Mouse (Mus musculus) forebrain, postnatal 0 days (tissue): ENCODE results near the gene Olfr800. TPM values are rescaled to one million over a fixed set of nuclear protein-coding genes. Genes with fewer than 3 reads are reported as not detected.
A peak's percentile ranks its signal among the peaks of the same experiment; 100 is the strongest.

Experiments
- ATAC-seq: fragments of 200-750 bp; cut with Nextera tagmentation; 2 replicates; pipeline ENCODE4 v1.8.0; 2017; ENCODE audit warnings: mild to moderate bottlenecking, moderate library complexity
- DNase-seq: peaks from one replicate; pipeline ENCODE4 v3.0.0-alpha.2; 2015
- H3K27ac ChIP-seq: fragments of 300-500 bp; sonication (generic); 2 replicates; pipeline ENCODE4 v1.5.1; 2014; ENCODE audit warnings: low read depth, mild to moderate bottlenecking, antibody characterized with exemption, low read length, moderate library complexity, mixed read lengths
- H3K27me3 ChIP-seq: fragments of 300-500 bp; sonication (generic); 2 replicates; pipeline ENCODE4 v1.6.1; 2014; ENCODE audit warnings: mild to moderate bottlenecking, low read length, mixed read lengths; ENCODE audit not compliant: insufficient read depth
- H3K36me3 ChIP-seq: fragments of 300-500 bp; sonication (generic); 2 replicates; pipeline ENCODE4 v1.6.1; 2014; ENCODE audit warnings: mild to moderate bottlenecking, moderate library complexity; ENCODE audit not compliant: insufficient read depth
- H3K4me1 ChIP-seq: fragments of 300-500 bp; sonication (generic); 2 replicates; pipeline ENCODE4 v1.6.1; 2014; ENCODE audit warnings: antibody characterized with exemption; ENCODE audit not compliant: insufficient read depth
- H3K4me2 ChIP-seq: fragments of 300-500 bp; sonication (generic); 2 replicates; pipeline ENCODE4 v1.6.1; 2014; ENCODE audit warnings: low read depth, mild to moderate bottlenecking, moderate library complexity
- H3K4me3 ChIP-seq: fragments of 300-500 bp; sonication (generic); 2 replicates; pipeline ENCODE4 v1.5.1; 2014; ENCODE audit warnings: low read depth, low read length, mixed read lengths
- H3K9ac ChIP-seq: fragments of 300-500 bp; sonication (generic); 2 replicates; pipeline ENCODE4 v1.6.1; 2014; ENCODE audit warnings: mild to moderate bottlenecking
- H3K9me3 ChIP-seq: fragments of 300-500 bp; sonication (generic); 2 replicates; pipeline ENCODE4 v1.6.1; 2016; ENCODE audit warnings: low read length
- CTCF ChIP-seq: sonication (generic); IDR thresholded peaks from 2 replicates; pipeline ENCODE4 v1.5.1; 2016; ENCODE audit warnings: antibody characterized with exemption, control low read depth, low read depth
- WGBS: fragments of 180-500 bp; shearing (Covaris S2); extraction: QIAGEN DNeasy Blood & Tissue Kit; methylation state at CpG from one replicate; pipeline ENCODE4 v1.1.7; 2014; 5-methylcytosine and 5-hydroxymethylcytosine counted together
- polyA plus RNA-seq: library from polyadenylated mRNA; unstranded; fragments of >200 nt; fragmentation: Nextera tagmentation; extraction: Ambion mirVana; gene quantifications from 2 replicates; pipeline ENCODE4 v1.2.1, GENCODE M21; 2015
- total RNA-seq: library from RNA; depleted of rRNA; stranded (reverse); fragments of >200 nt; gene quantifications from 2 replicates; pipeline ENCODE4 v1.2.3, GENCODE M21; 2014; rRNA removed

The Olfr800 gene
- total RNA-seq, result 0.31 TPM in 1 of 2 replicates, not detected in the other
- polyA plus RNA-seq, result not detected in 2 replicates

DNA sequence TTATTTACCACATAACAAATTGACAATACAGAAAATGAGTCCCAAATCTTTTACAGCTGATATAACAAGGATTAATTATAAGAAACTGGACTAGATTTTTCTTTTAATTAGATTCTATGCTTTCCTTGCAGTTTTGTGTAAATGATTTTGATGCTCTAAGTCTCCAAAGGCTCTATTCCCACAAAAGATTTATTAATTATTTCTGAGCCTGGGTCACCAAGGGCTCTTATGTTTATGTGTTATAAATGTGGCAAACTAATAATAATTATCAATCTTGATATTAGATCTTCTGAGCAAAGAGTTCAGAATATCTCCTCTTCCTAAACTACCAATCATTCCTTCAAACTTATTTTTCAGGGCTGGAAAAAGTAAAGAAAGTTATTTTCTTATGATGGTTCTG, at the start of gene Olfr800:
TSS of gene Olfr800 (plus strand) at position 301 of the 400 bp plus-strand sequence.
- Histone ChIP-seq H3K9ac (no peak within 1 kb of the TSS), H3K27me3 (no peaks in the 10 kb centered on the region), H3K4me1 (no peaks in the 10 kb centered on the region), H3K4me2 (no peak within 1 kb of the TSS), H3K4me3 (no peak within 1 kb of the TSS), H3K9me3 (no peaks in the 10 kb centered on the region), H3K36me3 (no peaks in the 10 kb centered on the region), H3K27ac (no peak within 1 kb of the TSS)
- TF ChIP-seq CTCF, result no peak
- no peak for DNase-seq
- no peak for ATAC-seq

DNA sequence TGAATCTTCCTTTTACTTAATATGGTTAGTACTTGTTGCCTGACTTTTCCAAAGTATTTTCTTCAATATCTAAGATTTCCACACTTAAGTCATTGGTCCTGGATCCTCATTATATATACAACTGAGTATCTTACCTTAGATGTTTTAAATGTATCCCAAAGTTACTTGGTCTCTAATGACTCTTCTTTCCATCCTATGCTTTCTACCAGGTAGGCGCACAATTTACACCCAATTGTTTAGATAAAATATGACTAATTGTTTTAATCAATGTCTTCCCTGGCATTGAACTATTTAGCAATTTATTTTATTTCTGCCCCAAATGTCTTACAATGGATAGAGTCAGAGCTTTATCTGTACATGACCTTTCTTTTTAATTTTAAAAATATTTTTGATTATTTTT, 45.0 kb upstream of the Olfr800 start, which contains the start of gene Olfr796:
TSS of gene Olfr796 (minus strand) at position 101 of the 400 bp plus-strand sequence.
- no peaks in the 10 kb centered on the region for H3K9me3 ChIP-seq
- no peaks in the 10 kb centered on the region for H3K4me1 ChIP-seq
- H3K4me2 ChIP-seq, result no peak within 1 kb of the TSS
- H3K36me3 ChIP-seq, result no peaks in the 10 kb centered on the region
- DNase-seq (no peak), ATAC-seq (no peak)
- H3K27ac ChIP-seq, result no peak within 1 kb of the TSS
- TF ChIP-seq CTCF, result no peak
- WGBS, result 100% methylated on average over 1 of the region's 1 CpGs
- no peak within 1 kb of the TSS for H3K9ac ChIP-seq
- no peak within 1 kb of the TSS for H3K4me3 ChIP-seq
- H3K27me3 ChIP-seq, result no peaks in the 10 kb centered on the region

DNA sequence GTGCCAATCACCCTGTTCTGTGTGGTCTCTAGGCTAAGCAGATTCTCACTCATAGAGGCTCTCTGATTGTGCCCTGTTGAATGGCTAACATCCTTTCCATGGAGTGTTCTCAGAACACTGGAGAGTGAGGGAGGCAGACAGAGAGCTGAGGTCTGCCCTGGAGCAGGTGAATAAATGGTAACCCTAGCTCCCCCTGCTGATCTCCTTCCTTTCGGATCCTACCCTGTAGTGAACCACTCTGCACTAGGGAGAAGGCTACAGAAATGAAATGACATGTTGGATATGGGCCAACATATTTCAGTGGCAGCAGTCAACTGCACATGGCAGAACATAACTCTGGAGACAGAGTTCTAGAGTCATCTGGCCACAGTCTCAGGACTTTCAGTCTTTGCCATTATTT, 35.8 kb upstream of the Olfr800 start:
- no peak overlapping the region for H3K9ac ChIP-seq
- H3K27me3 ChIP-seq, result no peaks in the 10 kb centered on the region
- no peak overlapping the region for H3K4me3 ChIP-seq
- no peaks in the 10 kb centered on the region for H3K36me3 ChIP-seq
- no peak overlapping the region for H3K4me2 ChIP-seq
- no peak overlapping the region for H3K27ac ChIP-seq
- DNase-seq (no peak), ATAC-seq (no peak)
- TF ChIP-seq CTCF, result no peak
- no peaks in the 10 kb centered on the region for H3K9me3 ChIP-seq
- 29% methylated on average over 1 of the region's 1 CpGs for WGBS
- H3K4me1 ChIP-seq, result no peaks in the 10 kb centered on the region

DNA sequence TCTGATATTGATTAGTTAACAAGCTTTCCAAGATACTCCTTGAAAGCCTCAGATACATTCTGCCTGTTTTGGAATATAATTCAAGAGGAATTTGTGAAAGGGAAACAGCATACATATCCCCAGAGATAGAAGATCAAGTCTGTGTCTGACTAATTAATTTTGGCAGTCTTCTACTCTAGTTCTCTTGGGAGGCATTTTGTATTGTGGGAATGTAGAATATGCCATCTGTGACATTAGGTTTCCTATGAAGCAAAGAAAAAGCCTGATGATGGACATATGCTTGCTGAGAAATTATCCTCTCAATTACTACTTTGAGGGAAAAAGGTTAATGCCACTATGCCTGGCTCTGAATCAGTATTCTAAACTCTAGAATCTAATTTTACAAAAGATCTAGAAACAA, 34.2 kb upstream of the Olfr800 start:
- Histone ChIP-seq H3K9ac (no peak overlapping the region), H3K4me1 (no peaks in the 10 kb centered on the region), H3K9me3 (no peaks in the 10 kb centered on the region), H3K36me3 (no peaks in the 10 kb centered on the region), H3K27me3 (no peaks in the 10 kb centered on the region), H3K27ac (no peak overlapping the region), H3K4me2 (no peak overlapping the region), H3K4me3 (no peak overlapping the region)
- no peak for ATAC-seq
- peak; percentile 1 for DNase-seq
- TF ChIP-seq CTCF, result no peak

DNA sequence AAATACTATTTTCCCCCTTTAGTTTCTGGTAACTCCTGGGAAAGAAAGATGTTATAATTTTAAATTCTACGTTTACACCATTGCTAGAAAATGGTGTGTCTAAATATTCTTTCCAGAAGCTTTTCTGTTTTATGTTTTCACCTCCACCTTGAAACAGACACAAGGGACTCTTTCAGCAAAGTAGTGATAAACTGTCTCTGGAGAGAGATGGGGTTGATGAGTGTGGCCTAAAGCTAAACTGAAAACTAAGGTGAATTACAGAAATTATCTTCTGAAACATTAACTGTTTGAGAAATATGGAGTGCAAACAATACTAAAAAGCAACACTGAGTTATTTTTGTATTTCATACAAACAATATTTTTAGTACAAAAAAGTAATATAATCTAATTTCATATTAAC, 29.7 kb upstream of the Olfr800 start, which contains the start of gene Olfr798:
TSS of gene Olfr798 (minus strand) at position 101 of the 400 bp plus-strand sequence.
- H3K27me3 ChIP-seq, result no peaks in the 10 kb centered on the region
- ATAC-seq, result no peak
- H3K9ac ChIP-seq, result no peak within 1 kb of the TSS
- no peak within 1 kb of the TSS for H3K4me3 ChIP-seq
- H3K4me2 ChIP-seq, result no peak within 1 kb of the TSS
- no peak within 1 kb of the TSS for H3K27ac ChIP-seq
- WGBS, result 90% methylated on average over 1 of the region's 1 CpGs
- no peaks in the 10 kb centered on the region for H3K36me3 ChIP-seq
- no peaks in the 10 kb centered on the region for H3K4me1 ChIP-seq
- H3K9me3 ChIP-seq, result no peaks in the 10 kb centered on the region
- DNase-seq, result no peak
- no peak for TF ChIP-seq CTCF

DNA sequence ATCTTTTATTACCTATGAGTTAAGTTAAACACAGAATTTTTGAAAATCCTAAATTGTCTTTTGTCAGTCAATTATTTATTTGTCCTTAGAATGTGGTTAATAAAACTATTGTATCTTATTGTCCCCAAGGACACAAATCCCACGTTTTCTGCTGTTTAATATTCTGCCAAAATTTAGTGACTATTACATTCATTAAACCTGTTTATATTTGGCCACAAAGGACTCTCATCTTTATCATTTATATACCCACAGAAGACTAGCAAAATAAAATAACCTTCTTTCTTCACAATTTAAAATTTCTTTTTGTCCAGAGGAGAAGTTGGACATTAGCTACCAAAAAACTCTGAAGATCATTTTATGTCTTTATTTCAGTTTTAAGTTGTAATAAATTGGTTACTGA, 20.3 kb upstream of the Olfr800 start, which contains the start of gene Olfr799:
TSS of gene Olfr799 (plus strand) at position 301 of the 400 bp plus-strand sequence.
- no peak within 1 kb of the TSS for H3K27ac ChIP-seq
- TF ChIP-seq CTCF, result no peak
- WGBS, result 37% methylated on average over 1 of the region's 1 CpGs
- DNase-seq (no peak), ATAC-seq (no peak)
- no peaks in the 10 kb centered on the region for H3K9me3 ChIP-seq
- no peaks in the 10 kb centered on the region for H3K27me3 ChIP-seq
- H3K4me1 ChIP-seq, result no peaks in the 10 kb centered on the region
- H3K4me3 ChIP-seq, result no peak within 1 kb of the TSS
- no peak within 1 kb of the TSS for H3K4me2 ChIP-seq
- H3K9ac ChIP-seq, result no peak within 1 kb of the TSS
- H3K36me3 ChIP-seq, result no peaks in the 10 kb centered on the region

DNA sequence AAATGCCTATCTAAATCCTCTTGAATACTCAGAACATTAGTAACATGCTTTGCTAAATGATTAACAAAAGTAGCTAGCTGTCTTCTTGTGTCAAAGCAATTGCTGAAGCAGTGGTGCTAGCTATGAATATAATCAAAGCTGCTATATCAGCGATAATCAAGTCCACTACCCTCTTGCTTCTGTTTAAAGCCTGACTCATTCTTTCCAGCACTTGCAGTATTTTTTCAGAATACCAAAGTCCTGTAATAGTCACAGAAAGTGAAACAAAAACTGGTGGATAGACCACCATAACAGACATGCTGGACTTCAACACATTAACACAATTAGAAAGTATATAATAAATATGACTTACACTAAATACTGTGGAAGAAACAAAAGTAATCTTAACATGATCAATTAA, 5.7 kb upstream of the Olfr800 start:
- no peak overlapping the region for H3K4me2 ChIP-seq
- ATAC-seq (no peak), DNase-seq (no peak)
- H3K27me3 ChIP-seq, result no peaks in the 10 kb centered on the region
- 82% methylated on average over 1 of the region's 1 CpGs for WGBS
- TF ChIP-seq CTCF, result no peak
- no peak overlapping the region for H3K9ac ChIP-seq
- no peaks in the 10 kb centered on the region for H3K9me3 ChIP-seq
- no peaks in the 10 kb centered on the region for H3K36me3 ChIP-seq
- H3K4me1 ChIP-seq, result no peaks in the 10 kb centered on the region
- no peak overlapping the region for H3K27ac ChIP-seq
- H3K4me3 ChIP-seq, result no peak overlapping the region

DNA sequence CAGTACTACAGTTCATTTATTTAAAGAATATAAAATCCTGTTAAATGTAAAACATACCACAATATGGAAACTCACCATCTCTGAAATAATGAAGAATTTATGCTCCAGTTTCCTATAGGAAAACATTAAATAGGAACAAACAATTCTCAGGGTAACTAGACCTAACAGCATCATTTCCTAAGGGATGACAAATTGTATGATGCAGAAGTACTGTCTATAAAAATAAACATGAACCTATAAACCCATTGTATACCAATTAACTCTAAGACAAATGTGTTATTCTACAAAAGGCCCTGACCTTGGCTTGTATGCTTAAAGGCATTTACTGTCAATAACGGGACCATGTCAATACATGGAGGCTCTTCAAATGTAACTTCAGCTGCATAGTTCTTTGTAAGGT, 16.3 kb downstream of the Olfr800 start, which contains the start of gene Olfr801:
TSS of gene Olfr801 (minus strand) at position 101 of the 400 bp plus-strand sequence.
- no peak within 1 kb of the TSS for H3K4me3 ChIP-seq
- H3K27ac ChIP-seq, result no peak within 1 kb of the TSS
- H3K36me3 ChIP-seq, result no peaks in the 10 kb centered on the region
- no peak within 1 kb of the TSS for H3K9ac ChIP-seq
- TF ChIP-seq CTCF, result no peak
- 79% methylated on average over 1 of the region's 1 CpGs for WGBS
- ATAC-seq (no peak), DNase-seq (no peak)
- no peaks in the 10 kb centered on the region for H3K27me3 ChIP-seq
- no peaks in the 10 kb centered on the region for H3K4me1 ChIP-seq
- no peaks in the 10 kb centered on the region for H3K9me3 ChIP-seq
- no peak within 1 kb of the TSS for H3K4me2 ChIP-seq
